Mouse (Mus musculus): ENCODE data around the gene Ptcd3. TPM values are rescaled to one million over a fixed set of nuclear protein-coding genes. Genes with fewer than 3 reads are reported as not detected.
"Not testable (repeated sequence)": the region's sequence is repeated elsewhere in the genome, so short reads cannot be mapped to it uniquely, and the experiment has no call there.

Ptcd3 gene
- polyA plus RNA-seq, 1 experiment: 52.3 TPM

DNA sequence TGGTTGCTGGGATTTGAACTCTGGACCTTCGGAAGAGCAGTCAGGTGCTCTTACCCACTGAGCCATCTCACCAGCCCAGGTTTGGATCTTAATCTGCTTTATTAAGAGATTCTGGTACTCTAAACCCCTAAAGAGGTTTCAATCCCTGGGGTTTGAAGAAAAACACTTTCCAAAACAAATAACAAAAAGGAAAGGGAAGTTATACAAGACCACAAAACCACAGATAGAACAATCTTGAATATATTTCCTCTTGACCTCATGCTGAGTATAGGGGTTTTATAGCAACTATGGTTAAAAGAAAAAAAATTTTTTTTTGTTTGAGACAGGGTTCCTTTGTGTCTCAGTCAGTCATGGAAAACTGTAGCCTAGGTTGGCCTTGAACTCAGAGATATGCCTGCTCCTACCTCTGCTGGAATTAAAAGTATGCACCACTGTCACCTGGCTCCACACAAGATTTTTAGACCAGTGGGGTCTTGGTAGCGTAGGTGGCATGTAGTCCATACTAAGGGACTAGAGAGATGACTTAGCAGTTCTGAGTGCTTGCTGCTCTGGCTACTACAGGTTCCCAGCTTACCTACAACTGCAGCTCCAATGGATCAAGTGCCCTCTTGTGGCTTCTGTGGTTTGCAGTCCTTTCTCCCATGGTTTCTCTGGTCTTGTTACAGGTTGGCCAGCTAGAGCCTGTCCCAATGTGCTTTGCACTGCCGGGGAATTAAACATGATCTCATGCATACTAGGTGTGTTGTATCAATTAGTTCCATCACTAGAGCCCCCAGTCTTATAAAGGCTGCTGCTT is 30.4 kb downstream of the Ptcd3 start:
- H3K4me3 ChIP-seq (ENCODE audit: insufficient read depth, low read length): no peak overlapping the region
- no peak for TF ChIP-seq CTCF (IDR thresholded peaks at IDR 0.05; ENCODE audit: extremely low read depth, insufficient read depth, low read length)
- no peak for TF ChIP-seq POLR2A (IDR thresholded peaks at IDR 0.05; ENCODE audit: extremely low read depth, insufficient read depth, low read length)
- H3K27ac ChIP-seq (ENCODE audit: insufficient read depth, low read length): no peak overlapping the region
- no peaks in the 10 kb centered on the region for H3K4me1 ChIP-seq (ENCODE audit: control insufficient read depth, insufficient read depth, low read length)

DNA sequence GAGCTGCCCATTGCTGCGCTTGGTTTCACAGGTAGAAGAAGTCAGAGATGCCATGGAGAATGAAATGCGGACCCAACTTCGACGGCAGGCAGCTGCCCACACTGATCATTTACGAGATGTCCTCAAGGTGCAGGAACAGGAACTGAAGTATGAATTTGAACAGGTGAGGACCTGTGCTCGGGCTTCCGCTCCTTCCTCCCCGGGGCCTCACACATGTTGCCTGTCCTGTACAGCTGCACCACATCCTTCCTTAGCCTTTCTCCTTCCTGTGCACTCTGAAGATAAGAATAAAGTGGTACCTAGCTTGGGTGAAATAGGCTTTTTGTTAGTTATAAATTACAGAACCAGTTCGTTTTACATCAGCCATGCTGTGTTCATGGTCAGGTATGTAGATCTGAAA is 37.2 kb downstream of the Ptcd3 start:
- Histone ChIP-seq H3K4me1 (ENCODE audit: control insufficient read depth, insufficient read depth, low read length) (no peaks in the 10 kb centered on the region), H3K4me3 (ENCODE audit: insufficient read depth, low read length) (no peak overlapping the region), H3K27ac (ENCODE audit: insufficient read depth, low read length) (no peak overlapping the region)
- no peak for TF ChIP-seq CTCF (IDR thresholded peaks at IDR 0.05; ENCODE audit: extremely low read depth, insufficient read depth, low read length)
- no peak for TF ChIP-seq POLR2A (IDR thresholded peaks at IDR 0.05; ENCODE audit: extremely low read depth, insufficient read depth, low read length)

DNA sequence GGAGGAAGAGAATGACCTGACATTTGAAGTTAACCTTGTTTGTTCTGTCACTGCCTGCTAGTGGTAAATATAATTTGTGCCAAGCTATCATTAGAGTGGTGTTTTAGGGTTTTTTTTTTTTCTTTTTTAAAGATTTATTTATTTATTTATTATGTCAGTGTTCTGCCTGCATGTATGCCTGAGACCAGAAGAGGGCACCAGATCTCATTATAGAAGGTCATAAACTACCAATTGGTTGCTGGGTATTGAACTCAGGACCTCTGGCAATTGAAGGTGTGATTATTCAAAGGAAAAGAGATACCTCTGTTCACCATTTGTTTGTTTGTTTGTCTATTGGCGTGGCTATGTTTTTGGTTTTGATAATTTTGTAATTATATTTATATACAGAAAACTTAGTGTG is 39.7 kb downstream of the Ptcd3 start:
- no peak overlapping the region for H3K4me3 ChIP-seq (ENCODE audit: insufficient read depth, low read length)
- H3K4me1 ChIP-seq (ENCODE audit: control insufficient read depth, insufficient read depth, low read length): no peaks in the 10 kb centered on the region
- no peak overlapping the region for H3K27ac ChIP-seq (ENCODE audit: insufficient read depth, low read length)
- TF ChIP-seq POLR2A (IDR thresholded peaks at IDR 0.05; ENCODE audit: extremely low read depth, insufficient read depth, low read length): no peak
- TF ChIP-seq CTCF (IDR thresholded peaks at IDR 0.05; ENCODE audit: extremely low read depth, insufficient read depth, low read length): no peak

DNA sequence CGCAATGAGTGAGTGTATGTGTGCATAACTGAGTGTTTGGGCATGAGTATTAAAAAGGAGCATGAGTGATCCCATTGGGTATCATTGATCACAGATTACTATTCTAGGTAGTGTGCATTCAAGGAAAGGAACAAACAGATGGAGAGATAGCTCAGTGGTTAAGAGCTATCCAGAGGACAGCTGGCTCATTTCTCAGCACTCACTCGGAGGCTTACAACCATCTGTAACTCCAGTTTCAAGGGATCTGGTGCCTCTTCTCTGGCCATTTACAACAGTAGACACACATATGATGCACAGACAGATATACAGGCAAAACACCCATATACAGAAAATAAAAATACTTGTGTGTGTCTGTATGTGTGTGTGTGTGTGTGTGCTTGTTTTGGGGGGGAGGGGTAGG is 40.8 kb downstream of the Ptcd3 start:
- Histone ChIP-seq H3K27ac (ENCODE audit: insufficient read depth, low read length) (no peak overlapping the region), H3K4me1 (ENCODE audit: control insufficient read depth, insufficient read depth, low read length) (no peaks in the 10 kb centered on the region), H3K4me3 (ENCODE audit: insufficient read depth, low read length) (no peak overlapping the region)
- no peak for TF ChIP-seq CTCF (IDR thresholded peaks at IDR 0.05; ENCODE audit: extremely low read depth, insufficient read depth, low read length)
- TF ChIP-seq POLR2A (IDR thresholded peaks at IDR 0.05; ENCODE audit: extremely low read depth, insufficient read depth, low read length): no peak

DNA sequence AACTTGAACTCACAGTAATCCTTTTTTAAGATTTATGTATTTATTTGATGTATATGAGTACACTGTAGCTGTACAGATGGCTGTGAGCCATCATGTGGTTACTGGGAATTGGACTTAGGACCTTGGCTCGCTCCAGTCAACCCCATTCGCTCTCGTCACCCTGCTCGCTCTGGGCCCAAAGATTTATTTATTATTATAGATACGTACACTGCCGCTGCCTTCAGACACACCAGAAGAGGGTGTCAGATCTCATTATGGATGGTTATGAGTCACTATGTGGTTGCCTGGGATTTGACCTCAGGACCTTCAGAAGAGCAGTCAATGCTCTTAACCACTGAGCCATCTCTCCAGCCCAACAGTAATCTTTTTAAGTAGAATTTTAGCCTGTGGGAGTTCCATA is 61.6 kb downstream of the Ptcd3 start:
- H3K4me3 ChIP-seq (ENCODE audit: insufficient read depth, low read length); H3K27ac ChIP-seq (ENCODE audit: insufficient read depth, low read length); H3K4me1 ChIP-seq (ENCODE audit: control insufficient read depth, insufficient read depth, low read length): not testable (repeated sequence)

DNA sequence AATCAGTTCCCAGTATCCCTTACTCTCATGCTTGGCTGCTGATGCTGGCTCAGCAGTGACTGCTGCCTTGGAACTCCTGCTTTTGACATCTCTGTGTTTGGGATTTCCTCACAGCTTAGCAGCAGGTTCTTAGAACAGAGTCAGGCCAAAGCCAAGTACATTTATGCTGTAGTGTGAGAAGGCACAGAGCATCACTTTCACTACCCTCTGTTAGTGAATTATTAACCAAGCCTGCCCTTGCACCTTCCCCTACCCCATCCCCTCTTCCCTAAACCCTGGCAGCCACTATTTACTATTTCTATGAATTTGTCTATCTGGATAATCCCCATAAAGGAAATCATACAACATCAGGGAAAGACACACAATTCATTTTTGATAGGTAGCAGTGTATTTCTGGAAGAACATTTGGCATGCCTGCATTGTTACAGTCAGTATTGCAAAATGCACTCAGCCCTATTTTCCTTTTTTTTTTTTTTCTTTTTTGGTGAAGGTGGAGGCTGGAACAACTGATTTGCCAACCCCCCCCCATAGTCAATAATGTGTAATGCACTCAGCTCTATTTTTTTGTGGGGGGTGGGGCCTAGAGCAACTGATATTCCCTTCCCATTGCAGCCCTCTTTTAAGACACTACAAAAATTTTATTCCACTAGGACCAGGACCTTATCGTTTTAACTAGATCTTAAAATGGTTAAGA is 67.8 kb downstream of the Ptcd3 start:
- TF ChIP-seq CTCF (IDR thresholded peaks at IDR 0.05; ENCODE audit: extremely low read depth, insufficient read depth, low read length): no peak
- no peaks in the 10 kb centered on the region for H3K4me1 ChIP-seq (ENCODE audit: control insufficient read depth, insufficient read depth, low read length)
- H3K4me3 ChIP-seq (ENCODE audit: insufficient read depth, low read length): no peak overlapping the region
- H3K27ac ChIP-seq (ENCODE audit: insufficient read depth, low read length): no peak overlapping the region

DNA sequence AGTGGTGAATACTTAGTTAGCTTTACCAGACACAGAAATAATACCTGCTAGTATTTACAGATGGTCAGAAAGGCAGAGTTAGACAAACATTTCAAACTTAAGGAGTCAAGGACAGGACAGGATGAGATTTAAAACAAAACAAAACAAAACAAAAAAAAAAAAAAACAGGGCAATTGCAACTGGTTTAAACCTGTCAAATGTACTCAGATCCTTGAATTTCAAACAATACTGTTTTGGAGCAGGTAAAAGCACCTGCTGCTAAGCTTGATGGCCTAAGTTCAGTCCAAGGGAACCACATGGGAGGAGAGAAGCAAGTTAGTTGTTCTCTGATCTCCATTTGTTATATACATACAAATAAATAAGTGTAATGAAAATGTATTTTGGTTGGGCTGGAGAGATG is 68.7 kb downstream of the Ptcd3 start:
- H3K4me1 ChIP-seq (ENCODE audit: control insufficient read depth, insufficient read depth, low read length): no peaks in the 10 kb centered on the region
- H3K4me3 ChIP-seq (ENCODE audit: insufficient read depth, low read length): no peak overlapping the region
- TF ChIP-seq CTCF (IDR thresholded peaks at IDR 0.05; ENCODE audit: extremely low read depth, insufficient read depth, low read length) (no peak), POLR2A (IDR thresholded peaks at IDR 0.05; ENCODE audit: extremely low read depth, insufficient read depth, low read length) (no peak)
- no peak overlapping the region for H3K27ac ChIP-seq (ENCODE audit: insufficient read depth, low read length)

DNA sequence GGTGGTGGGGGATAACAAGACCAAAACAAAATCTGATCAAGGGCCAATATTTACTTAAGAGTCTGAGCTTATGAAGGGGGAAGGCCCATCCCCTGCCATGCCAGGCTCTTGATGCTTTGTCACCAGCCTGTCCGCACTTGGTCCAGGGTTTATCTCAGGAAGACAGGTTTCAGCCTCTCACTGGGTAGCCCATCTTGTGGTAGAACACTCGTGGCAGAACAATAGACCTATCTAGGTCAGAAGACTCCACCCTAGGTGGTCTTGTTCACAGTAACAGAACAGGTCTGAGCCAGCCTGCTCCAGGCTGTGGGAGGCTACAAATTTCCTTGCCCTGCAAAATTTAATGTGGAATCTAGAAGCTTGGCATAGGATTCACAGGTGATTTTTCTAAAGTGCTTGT is 71.7 kb downstream of the Ptcd3 start:
- Histone ChIP-seq H3K4me3 (ENCODE audit: insufficient read depth, low read length) (no peak overlapping the region), H3K27ac (ENCODE audit: insufficient read depth, low read length) (no peak overlapping the region), H3K4me1 (ENCODE audit: control insufficient read depth, insufficient read depth, low read length) (no peaks in the 10 kb centered on the region)
- no peak for TF ChIP-seq CTCF (IDR thresholded peaks at IDR 0.05; ENCODE audit: extremely low read depth, insufficient read depth, low read length)
- no peak for TF ChIP-seq POLR2A (IDR thresholded peaks at IDR 0.05; ENCODE audit: extremely low read depth, insufficient read depth, low read length)

DNA sequence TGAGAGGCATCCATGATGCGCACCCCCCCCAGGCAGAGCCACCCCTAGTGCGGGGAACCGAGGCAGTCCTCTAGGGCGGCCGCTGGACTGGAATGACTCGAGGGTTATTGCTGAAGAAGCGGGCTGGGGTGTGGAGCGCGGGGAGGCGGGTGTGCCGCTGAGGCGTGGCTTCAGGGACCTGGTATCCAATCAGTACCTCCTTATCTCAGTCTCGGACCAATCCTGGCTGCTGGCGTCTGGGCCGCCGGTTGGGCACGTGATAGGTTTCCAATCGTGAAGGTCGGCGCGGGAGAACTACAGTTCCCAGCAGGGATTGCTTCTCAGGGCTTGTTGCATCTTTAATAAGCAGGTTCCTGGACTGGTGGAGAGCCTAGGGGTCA is 77.0 kb downstream of the Ptcd3 start:
- peak overlapping the region; percentile 61 for H3K4me3 ChIP-seq (ENCODE audit: insufficient read depth, low read length)
- peak overlapping the region; percentile 87 for H3K27ac ChIP-seq (ENCODE audit: insufficient read depth, low read length)
- no peaks in the 10 kb centered on the region for H3K4me1 ChIP-seq (ENCODE audit: control insufficient read depth, insufficient read depth, low read length)
- TF ChIP-seq CTCF (IDR thresholded peaks at IDR 0.05; ENCODE audit: extremely low read depth, insufficient read depth, low read length) (no peak), POLR2A (IDR thresholded peaks at IDR 0.05; ENCODE audit: extremely low read depth, insufficient read depth, low read length) (no peak)
